Mouse (Mus musculus) embryonic facial prominence, embryonic 11.5 days (tissue): Measurements from ENCODE around the gene Mpc1. TPM values are rescaled to one million over a fixed set of nuclear protein-coding genes. Genes with fewer than 3 reads are reported as not detected.
"Not testable (repeated sequence)": the region's sequence is repeated elsewhere in the genome, so short reads cannot be mapped to it uniquely, and the experiment has no call there.

Source experiments
- ATAC-seq: fragments of 200-750 bp; cut with Nextera tagmentation; replicated peaks from 2 replicates; pipeline ENCODE4 v1.8.0; 2017; ENCODE audit warnings: low read depth; ENCODE audit not compliant: insufficient number of reproducible peaks, low FRiP score, low TSS enrichment
- DNase-seq: peaks from one replicate; pipeline ENCODE4 v3.0.0-alpha.2; 2015; ENCODE audit warnings: low spot score
- H3K27ac ChIP-seq: fragments of 300-500 bp; sonication (generic); replicated peaks from 2 replicates; pipeline ENCODE4 v1.5.1; 2014; ENCODE audit warnings: mild to moderate bottlenecking, low read depth, low read length, control low read depth
- H3K27me3 ChIP-seq: fragments of 300-500 bp; sonication (generic); 2 replicates; pipeline ENCODE4 v1.6.1; 2014; ENCODE audit warnings: mild to moderate bottlenecking, low read length, moderate library complexity, mixed read lengths; ENCODE audit not compliant: control insufficient read depth, insufficient read depth
- H3K36me3 ChIP-seq: fragments of 300-500 bp; sonication (generic); replicated peaks from 2 replicates; pipeline ENCODE4 v1.6.1; 2014; ENCODE audit warnings: low read depth, mild to moderate bottlenecking, low read length, moderate library complexity, mixed read lengths; ENCODE audit not compliant: control insufficient read depth, insufficient read depth
- H3K4me1 ChIP-seq: fragments of 300-500 bp; sonication (generic); 2 replicates; pipeline ENCODE4 v1.6.1; 2014; ENCODE audit warnings: low read length, mixed read lengths; ENCODE audit not compliant: control insufficient read depth, insufficient read depth
- H3K4me2 ChIP-seq: fragments of 300-500 bp; sonication (generic); 2 replicates; pipeline ENCODE4 v1.6.1; 2014; ENCODE audit warnings: low read depth, mild to moderate bottlenecking, control low read depth, low read length, moderate library complexity
- H3K4me3 ChIP-seq: fragments of 300-500 bp; sonication (generic); 2 replicates; pipeline ENCODE4 v1.5.1; 2014; ENCODE audit warnings: low read depth, low read length, control low read depth
- H3K9ac ChIP-seq: fragments of 300-500 bp; sonication (generic); replicated peaks from 2 replicates; pipeline ENCODE4 v1.6.1; 2014; ENCODE audit warnings: mild to moderate bottlenecking, control low read depth, low read length
- H3K9me3 ChIP-seq: fragments of 300-500 bp; sonication (generic); replicated peaks from 2 replicates; pipeline ENCODE4 v1.6.1; 2016; ENCODE audit warnings: mild to moderate bottlenecking, low read length, inconsistent platforms, mixed read lengths; ENCODE audit not compliant: control insufficient read depth
- WGBS: fragments of 180-500 bp; shearing (Covaris S2); extraction: QIAGEN DNeasy Blood & Tissue Kit; methylation state at CpG from one replicate; pipeline ENCODE4 v1.1.7; 2014; 5-methylcytosine and 5-hydroxymethylcytosine counted together
- polyA plus RNA-seq: library from polyadenylated mRNA; unstranded; fragments of >200 nt; fragmentation: Nextera tagmentation; extraction: Ambion mirVana; gene quantifications from 2 replicates; pipeline ENCODE4 v1.2.1, GENCODE M21; 2014

Mpc1 gene
- polyA plus RNA-seq, 1 experiment from 2014 or later: 124 TPM

DNA sequence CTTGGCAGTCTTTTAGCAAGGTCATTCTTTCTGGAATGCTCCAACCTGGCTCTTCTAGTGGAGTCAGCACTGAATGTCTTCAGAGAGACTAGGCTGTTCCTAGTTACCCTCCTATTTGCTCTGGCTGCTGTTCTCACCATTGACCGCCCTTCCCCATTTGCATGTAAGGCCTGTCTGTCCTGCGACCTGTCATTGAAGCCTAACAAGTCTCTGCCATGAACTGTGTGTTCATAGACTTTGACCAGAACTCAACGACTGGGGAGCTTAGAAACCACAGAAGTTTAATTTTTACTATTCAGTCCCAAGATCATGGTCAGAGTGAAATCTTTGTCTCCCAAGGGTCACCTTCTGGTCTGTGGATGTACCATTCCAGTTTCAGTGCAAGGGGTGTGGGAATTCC is 31.3 kb downstream of the Mpc1 start:
- Histone ChIP-seq H3K27me3 (no peaks in the 10 kb centered on the region), H3K9ac (no peak overlapping the region), H3K9me3 (no peaks in the 10 kb centered on the region), H3K36me3 (no peaks in the 10 kb centered on the region; the same call in 1 of the 2 replicates), H3K27ac (no peak overlapping the region), H3K4me1 (0 out of 2 replicates have a peak, but pooled peaks cover 7% of the 10 kb centered on the region), H3K4me3 (no peak overlapping the region), H3K4me2 (no peak overlapping the region)
- 86% methylated on average over 3 of the region's 3 CpGs for WGBS
- DNase-seq (no peak), ATAC-seq (no peak)

DNA sequence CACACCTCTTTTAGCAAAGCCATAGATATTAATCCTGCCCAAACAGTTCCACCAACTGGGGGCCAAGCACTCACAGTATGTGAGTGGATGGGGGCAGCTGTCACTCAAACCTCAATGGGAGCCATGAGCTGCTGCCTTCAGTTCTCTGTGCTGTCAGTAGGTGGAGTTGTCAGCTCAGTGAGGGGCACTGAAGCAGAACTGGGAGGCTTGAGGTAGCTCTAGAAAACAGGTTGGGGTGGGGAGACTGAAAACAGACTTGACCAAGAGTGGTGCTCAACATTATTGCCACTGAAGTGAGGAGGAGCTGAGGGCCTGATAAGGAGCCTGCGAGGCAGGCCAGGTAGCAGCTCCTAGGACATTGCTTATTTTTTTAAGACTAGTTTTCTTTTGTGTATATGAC is 33.5 kb downstream of the Mpc1 start:
- WGBS: 90% methylated on average over 1 of the region's 1 CpGs
- Histone ChIP-seq H3K9me3 (no peaks in the 10 kb centered on the region), H3K4me3 (no peak overlapping the region), H3K27ac (no peak overlapping the region), H3K4me1 (0 out of 2 replicates have a peak, but pooled peaks cover 7% of the 10 kb centered on the region), H3K4me2 (no peak overlapping the region), H3K9ac (no peak overlapping the region), H3K36me3 (no peaks in the 10 kb centered on the region; the same call in 1 of the 2 replicates), H3K27me3 (no peaks in the 10 kb centered on the region)
- peak; percentile 9 for DNase-seq
- ATAC-seq: no peak

- H3K9ac ChIP-seq, H3K27ac ChIP-seq, H3K4me2 ChIP-seq, H3K27me3 ChIP-seq, H3K4me1 ChIP-seq, H3K9me3 ChIP-seq, H3K36me3 ChIP-seq, DNase-seq, H3K4me3 ChIP-seq: not testable (repeated sequence)
- 0 out of 2 replicates have a peak, but pooled peaks have one; percentile 34 for ATAC-seq
- WGBS: 91% methylated on average over 9 of the region's 11 CpGs
Measured at GRCm38 (mm10) chr17:8326877-8327276, 44.2 kb downstream of the Mpc1 start.

GRCm38 (mm10) chr17:8328511-8329174 is 45.9 kb downstream of the Mpc1 start:
- H3K4me3 ChIP-seq: no peak overlapping the region
- DNase-seq: no peak
- ATAC-seq: no peak
- no peaks in the 10 kb centered on the region for H3K4me1 ChIP-seq
- H3K27me3 ChIP-seq: no peaks in the 10 kb centered on the region
- H3K27ac ChIP-seq: no peak overlapping the region
- H3K36me3 ChIP-seq: peaks cover 2% of the 10 kb centered on the region; the same call in 1 of the 2 replicates
- no peak overlapping the region for H3K9ac ChIP-seq
- H3K9me3 ChIP-seq: no peaks in the 10 kb centered on the region
- H3K4me2 ChIP-seq: no peak overlapping the region
- 68% methylated on average over 7 of the region's 7 CpGs for WGBS

DNA sequence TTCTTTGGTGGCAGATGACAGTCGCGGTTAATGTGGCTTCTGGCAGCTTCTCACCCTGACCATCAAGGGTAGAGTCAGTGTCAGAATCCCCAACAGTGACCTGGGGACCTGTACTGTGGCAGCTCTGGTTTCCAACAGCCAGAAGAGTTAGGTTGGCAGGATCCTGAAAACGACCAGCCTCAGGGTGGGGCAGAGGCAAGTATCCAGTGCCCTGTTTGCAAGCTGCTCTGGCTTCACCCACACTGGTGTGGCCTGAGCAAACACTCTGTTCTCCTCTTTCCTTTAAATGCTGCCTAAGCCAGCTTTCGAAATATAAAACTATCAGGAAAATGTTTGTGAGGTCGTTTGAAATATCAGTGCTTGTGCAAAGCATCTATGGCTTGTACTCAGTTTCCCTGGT is 47.9 kb downstream of the Mpc1 start:
- no peaks in the 10 kb centered on the region for H3K9me3 ChIP-seq
- H3K36me3 ChIP-seq: peaks cover 2% of the 10 kb centered on the region; the same call in 1 of the 2 replicates
- WGBS: 75% methylated on average over 5 of the region's 5 CpGs
- H3K9ac ChIP-seq: no peak overlapping the region
- H3K4me1 ChIP-seq: no peaks in the 10 kb centered on the region
- DNase-seq (no peak), ATAC-seq (no peak)
- H3K4me2 ChIP-seq: no peak overlapping the region
- H3K4me3 ChIP-seq: no peak overlapping the region
- H3K27me3 ChIP-seq: no peaks in the 10 kb centered on the region
- no peak overlapping the region for H3K27ac ChIP-seq

GRCm38 (mm10) chr17:8337159-8337558 is 54.5 kb downstream of the Mpc1 start, which contains the start of gene Prr18:
TSS of gene Prr18 (plus strand) at chr17:8337459.
- not testable (repeated sequence) for H3K9me3 ChIP-seq, H3K27ac ChIP-seq, H3K4me1 ChIP-seq, DNase-seq, H3K36me3 ChIP-seq, H3K4me3 ChIP-seq, H3K4me2 ChIP-seq, ATAC-seq, H3K9ac ChIP-seq
- H3K27me3 ChIP-seq: peaks cover 31% of the 10 kb centered on the region
- no CpG with 5 or more reads among the region's 5 CpGs for WGBS

DNA sequence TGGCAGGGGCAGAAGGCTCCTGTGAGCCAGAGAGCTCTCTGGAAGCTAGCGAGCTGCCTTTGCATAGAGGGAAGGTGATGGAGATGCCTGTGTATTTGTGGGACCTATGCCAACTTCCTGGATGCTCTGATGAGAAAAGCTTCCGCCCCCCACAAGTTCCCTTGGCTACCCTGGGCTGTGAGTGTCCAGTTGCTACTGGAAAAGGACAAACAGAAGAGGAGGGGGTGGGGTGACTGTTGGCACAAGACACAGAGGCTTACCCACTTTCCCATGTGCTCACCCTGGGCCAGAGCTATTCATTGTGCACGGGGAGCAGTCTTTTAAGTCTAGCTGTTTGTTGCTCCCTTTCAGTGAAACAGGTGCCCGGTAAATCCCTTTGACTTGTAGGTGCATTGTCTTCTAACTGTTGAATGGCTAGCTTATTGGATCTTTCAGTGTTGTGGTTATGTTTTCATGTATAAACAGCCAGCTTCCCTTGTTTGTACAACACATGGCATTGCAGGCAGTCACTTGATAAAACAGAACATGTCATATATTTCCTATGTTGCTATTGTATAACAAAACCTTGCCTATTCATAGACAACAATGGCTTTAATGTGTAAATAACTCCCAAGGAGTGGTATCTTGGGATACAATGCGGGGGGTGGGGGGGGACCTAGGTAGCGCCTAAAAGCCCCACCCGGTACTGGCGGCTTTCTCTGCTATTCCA is 57.1 kb downstream of the Mpc1 start:
- no peak overlapping the region; the same call in 1 of the 2 replicates for H3K9ac ChIP-seq
- H3K9me3 ChIP-seq: no peaks in the 10 kb centered on the region
- peaks cover 36% of the 10 kb centered on the region for H3K27me3 ChIP-seq
- no peak for DNase-seq
- no peak overlapping the region for H3K27ac ChIP-seq
- H3K36me3 ChIP-seq: no peaks in the 10 kb centered on the region
- no peak overlapping the region for H3K4me3 ChIP-seq
- ATAC-seq: no peak
- H3K4me1 ChIP-seq: peaks cover 3% of the 10 kb centered on the region
- 27% methylated on average over 8 of the region's 8 CpGs for WGBS
- H3K4me2 ChIP-seq: peak overlapping the region; percentile 100
